Mouse (Mus musculus) layer of hippocampus, adult 2 months (tissue): ENCODE measurements at regions not wholly inside any gene's neighbourhood (a gene's known extent, or its start where the extent isn't known, plus 50 kb on each side); places are given as distances from the start of the nearest gene placed in this dataset.
A peak's percentile ranks its signal among the peaks of the same experiment; 100 is the strongest.

ENCODE experiments used
- DNase-seq, 2 experiments: peaks; one replicate each; pipeline ENCODE4 v3.0.0; 2022; ENCODE audit warnings: low spot score in 2 of 2
- H3K27ac ChIP-seq: fragments of 200-600 bp; 2 replicates; pipeline ENCODE4 v1.8.1; 2022
- H3K4me3 ChIP-seq: fragments of 200-600 bp; 2 replicates; pipeline ENCODE4 v1.8.1; 2022; ENCODE audit warnings: mild to moderate bottlenecking
- CTCF ChIP-seq: fragments of 200-600 bp; conservative IDR thresholded peaks from 2 replicates; pipeline ENCODE4 v1.8.1; 2022; ENCODE audit warnings: antibody characterized with exemption, mild to moderate bottlenecking, moderate library complexity

DNA sequence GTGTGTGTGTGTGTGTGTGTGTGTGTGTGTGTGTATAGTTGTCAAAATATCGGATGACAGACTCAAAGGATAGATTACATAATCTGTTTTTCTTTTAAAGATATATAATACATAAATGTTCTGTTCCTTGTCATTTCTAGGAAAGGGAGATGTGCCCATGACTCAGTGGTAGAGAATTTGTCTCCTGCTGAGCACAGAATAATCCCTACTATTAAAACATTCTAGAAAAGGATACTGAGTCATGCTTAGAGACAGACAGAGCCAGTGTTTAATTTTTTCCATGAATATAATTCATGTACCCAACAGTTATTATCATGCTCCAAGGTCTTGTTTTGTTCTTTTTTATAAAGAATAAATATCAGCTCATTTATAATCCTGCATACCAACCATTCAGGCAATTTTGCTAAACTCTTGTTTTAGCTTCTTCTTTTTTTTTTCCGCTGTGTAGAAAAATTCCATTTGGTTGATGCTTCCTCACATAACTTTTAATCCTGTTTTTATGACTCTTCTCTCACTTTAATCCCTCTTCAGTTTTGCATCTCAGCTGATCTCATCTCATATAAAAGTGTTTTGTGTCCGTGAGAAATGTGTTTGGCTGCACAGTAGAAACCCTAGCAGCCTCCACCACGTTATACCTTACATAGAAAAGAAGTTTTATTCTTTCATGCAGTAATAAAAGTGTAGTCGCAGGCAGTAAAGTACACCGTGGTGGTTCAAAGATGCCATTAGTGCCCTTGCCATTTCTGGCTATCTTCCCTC is 762.3 kb downstream of the Nedd1 start:
- no peak for DNase-seq
- H3K4me3 ChIP-seq: no peak overlapping the region
- no peak for TF ChIP-seq CTCF
- no peak overlapping the region for H3K27ac ChIP-seq

DNA sequence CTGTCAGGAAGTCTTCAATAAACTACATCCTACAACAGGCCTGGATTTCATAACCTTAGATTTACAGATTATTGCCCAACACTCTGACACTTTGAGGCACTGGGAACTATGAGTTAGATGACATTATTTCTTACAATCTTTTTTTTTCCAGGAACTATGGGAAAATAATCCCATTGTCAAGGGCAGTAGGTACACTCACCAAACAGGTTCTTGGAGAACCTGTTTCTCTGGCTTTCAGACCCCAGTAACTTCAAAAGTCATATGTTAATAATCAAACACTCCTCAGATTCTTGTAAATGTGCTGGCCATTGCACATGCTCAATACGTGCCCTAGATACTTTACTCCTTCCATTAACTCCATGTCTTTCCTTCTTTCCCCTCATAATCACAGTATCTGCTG is 769.1 kb downstream of the Nedd1 start:
- TF ChIP-seq CTCF: no peak
- no peak for DNase-seq
- Histone ChIP-seq H3K4me3 (no peak overlapping the region), H3K27ac (no peak overlapping the region)

DNA sequence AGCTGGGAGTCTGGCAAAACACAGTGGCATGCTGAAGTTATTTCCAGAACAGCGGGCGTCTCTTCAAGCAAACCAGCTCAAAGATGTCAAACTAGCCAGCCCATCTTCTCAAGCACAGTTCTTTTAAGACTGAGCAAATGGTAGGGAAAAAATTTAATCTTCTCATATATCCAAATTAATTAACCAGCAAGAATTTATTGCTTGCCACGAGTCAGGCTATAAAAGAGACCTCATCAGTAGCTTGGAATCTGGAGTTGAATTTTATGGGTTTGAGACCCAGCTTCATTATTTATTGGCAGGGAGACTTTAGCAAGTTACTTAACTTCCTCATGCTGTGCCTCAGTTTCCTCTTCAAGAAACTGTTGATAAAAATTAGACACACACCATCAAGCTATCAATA is 742.5 kb upstream of the Tmpo start:
- H3K4me3 ChIP-seq: no peak overlapping the region
- no peak for TF ChIP-seq CTCF
- DNase-seq: no peak

DNA sequence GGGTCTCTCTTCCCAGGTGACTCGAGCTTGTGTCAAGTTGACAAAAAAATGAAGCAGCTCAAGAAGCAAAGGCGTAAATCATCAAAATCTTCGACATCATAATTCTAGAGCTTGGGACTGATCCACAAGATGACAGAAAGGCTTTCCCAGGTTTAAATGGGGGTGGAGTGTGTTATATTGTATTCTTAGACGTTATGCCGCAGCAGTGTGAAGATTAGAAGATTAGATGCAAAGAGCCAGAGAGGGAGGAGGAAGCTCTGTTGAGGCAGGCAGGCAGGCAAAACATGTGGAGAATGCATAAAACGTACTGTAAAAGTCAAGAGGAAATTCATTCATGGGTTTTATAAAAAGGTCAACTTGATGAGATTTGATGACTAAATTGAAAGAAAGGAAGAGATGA is 708.7 kb upstream of the Tmpo start:
- no peak for DNase-seq
- TF ChIP-seq CTCF: no peak
- no peak overlapping the region for H3K4me3 ChIP-seq

More for the DNA sequence above, 742.5 kb upstream of the Tmpo start:
- no peak overlapping the region for H3K27ac ChIP-seq

DNA sequence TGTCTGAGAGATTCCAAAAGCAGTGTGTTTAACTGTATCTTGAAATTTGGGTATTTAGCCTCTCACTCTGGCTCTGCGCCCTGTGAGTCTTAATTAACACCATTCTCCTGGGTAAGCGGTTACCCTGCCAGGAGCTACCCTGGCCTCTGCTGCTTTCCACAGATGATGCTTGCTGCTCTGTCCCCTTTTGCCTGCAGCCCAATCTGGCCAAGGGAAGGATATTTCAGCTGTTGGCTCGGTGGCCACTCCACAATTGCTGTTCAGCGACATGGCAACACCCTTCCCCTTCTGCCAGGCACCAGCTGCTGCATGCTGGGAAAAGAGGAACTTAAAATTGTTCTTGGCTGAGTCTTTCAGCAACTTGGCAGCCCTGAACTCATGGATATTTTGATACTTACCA is 707.4 kb upstream of the Tmpo start:
- no peak overlapping the region for H3K4me3 ChIP-seq
- H3K27ac ChIP-seq: 0 out of 2 replicates have a peak overlapping the region, but pooled peaks have one; percentile 11
- DNase-seq: peak; percentile 50 to 66
- no peak for TF ChIP-seq CTCF

More for the DNA sequence above, 708.7 kb upstream of the Tmpo start:
- H3K27ac ChIP-seq: no peak overlapping the region

DNA sequence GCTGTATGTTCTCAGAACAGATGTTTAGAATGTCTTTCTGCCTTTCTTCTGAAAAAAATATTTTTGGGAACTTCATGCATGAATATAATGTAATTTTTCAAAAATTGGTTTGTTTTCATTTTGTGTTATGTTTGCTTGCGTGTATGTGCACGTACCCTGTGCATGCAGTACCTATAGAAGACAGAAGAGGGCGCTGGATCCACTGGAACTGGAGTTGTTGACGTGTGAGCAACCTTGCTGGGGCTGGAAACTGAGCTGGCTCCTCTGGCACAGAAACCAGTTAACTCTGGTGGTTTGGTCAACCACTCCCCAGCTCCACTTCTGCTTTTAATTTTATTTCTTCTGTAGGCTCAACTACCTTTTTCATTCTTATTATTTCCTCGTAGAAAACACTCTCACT is 702.0 kb upstream of the Tmpo start:
- Histone ChIP-seq H3K4me3 (no peak overlapping the region), H3K27ac (no peak overlapping the region)
- TF ChIP-seq CTCF: peak; percentile 71
- DNase-seq: no peak

DNA sequence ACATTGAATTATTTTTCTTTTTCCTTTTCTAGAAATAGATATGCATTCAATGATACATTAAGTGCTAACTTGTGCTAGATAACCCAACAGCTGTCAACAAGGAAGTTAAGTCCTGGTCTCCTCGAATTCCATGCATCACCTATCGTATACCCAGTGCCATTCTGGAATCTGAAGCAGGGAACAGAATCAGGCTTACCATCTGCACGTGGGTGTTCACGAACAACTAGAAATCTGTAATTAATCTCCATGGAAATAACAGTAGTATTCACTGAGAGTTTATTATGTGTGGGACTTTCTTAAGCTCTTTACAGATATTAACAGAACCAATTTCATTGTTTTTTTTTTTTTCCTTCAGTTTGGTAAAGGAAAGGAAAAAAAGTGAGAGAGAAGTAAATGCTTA is 701.4 kb upstream of the Tmpo start:
- TF ChIP-seq CTCF: no peak
- peak in 1 of 2 experiments; percentile 17 for DNase-seq
- Histone ChIP-seq H3K4me3 (no peak overlapping the region), H3K27ac (no peak overlapping the region)

DNA sequence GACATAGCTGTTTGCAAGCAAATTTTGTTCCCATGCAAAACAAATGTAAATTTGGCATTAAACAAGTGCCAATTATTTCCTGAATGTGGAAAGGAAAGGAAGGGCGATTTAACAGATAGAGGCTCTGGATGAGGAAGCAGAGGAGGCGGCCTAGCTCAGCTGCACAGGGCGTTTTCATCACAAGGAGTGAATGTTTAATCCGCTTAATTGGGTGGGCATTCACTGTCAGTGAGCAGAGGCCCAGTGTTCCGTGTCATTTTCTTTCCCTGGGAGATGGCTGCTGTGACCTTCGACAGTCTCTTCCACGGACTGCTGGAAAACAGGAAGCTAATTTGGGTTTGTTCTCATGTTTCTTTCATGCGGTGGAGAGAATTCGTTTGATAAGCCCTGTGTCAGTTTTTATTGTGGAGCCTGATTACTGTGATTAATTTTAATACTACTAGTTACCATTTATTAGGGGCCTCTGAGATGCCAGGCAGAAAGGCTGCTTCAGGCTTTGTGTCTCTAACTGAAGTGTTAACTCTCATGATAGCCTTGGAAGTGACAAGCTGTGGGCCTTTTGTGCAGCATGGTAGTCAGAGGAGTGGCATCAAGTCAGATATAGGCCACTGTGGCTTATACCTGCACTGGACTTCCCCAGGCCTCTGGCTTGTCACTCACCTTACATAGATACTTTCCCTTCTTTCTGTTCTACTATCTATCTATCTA is 700.6 kb upstream of the Tmpo start:
- Histone ChIP-seq H3K4me3 (no peak overlapping the region), H3K27ac (0 out of 2 replicates have a peak overlapping the region, but pooled peaks have one; percentile 28)
- no peak for DNase-seq
- TF ChIP-seq CTCF: no peak

DNA sequence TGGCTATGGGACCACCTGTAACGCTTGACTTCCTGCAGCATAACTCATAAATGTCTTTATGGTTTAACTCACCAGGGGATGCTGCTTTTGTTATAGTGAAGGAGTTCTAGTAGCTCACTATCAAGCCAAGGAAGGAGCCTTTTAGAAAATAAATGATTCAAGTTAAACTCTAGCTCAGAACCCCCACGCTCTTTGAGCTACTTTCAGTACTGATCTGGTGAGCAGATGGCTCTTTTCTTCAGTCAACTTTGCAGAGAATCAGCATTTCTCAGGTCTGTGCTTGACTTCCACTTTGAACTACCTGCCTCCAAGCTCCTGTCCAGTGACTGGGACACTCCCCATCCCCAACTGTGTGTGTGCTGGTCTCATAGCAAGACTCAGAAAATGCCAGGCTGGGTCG is 694.3 kb upstream of the Tmpo start:
- Histone ChIP-seq H3K27ac (no peak overlapping the region), H3K4me3 (no peak overlapping the region)
- TF ChIP-seq CTCF: no peak
- no peak for DNase-seq

DNA sequence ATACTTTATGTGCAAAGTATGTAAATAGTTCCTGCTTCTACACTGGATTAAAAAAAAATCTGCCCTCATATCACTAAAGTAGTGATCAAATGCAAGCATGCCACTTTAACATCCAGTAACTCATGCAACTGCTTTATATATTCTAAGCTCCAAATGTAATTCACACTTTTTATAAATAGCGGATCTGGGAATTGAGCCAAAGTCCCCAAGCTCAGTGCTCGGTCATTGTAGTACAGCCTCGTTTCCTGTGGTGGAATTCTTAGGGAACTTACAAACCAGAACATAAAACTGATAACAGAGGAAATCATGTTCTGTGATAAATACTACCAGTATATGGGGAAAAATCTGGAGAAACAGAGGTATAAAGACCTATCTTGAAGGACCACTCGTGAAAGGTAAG is 690.1 kb upstream of the Tmpo start:
- TF ChIP-seq CTCF: no peak
- Histone ChIP-seq H3K27ac (no peak overlapping the region), H3K4me3 (no peak overlapping the region)
- no peak for DNase-seq

DNA sequence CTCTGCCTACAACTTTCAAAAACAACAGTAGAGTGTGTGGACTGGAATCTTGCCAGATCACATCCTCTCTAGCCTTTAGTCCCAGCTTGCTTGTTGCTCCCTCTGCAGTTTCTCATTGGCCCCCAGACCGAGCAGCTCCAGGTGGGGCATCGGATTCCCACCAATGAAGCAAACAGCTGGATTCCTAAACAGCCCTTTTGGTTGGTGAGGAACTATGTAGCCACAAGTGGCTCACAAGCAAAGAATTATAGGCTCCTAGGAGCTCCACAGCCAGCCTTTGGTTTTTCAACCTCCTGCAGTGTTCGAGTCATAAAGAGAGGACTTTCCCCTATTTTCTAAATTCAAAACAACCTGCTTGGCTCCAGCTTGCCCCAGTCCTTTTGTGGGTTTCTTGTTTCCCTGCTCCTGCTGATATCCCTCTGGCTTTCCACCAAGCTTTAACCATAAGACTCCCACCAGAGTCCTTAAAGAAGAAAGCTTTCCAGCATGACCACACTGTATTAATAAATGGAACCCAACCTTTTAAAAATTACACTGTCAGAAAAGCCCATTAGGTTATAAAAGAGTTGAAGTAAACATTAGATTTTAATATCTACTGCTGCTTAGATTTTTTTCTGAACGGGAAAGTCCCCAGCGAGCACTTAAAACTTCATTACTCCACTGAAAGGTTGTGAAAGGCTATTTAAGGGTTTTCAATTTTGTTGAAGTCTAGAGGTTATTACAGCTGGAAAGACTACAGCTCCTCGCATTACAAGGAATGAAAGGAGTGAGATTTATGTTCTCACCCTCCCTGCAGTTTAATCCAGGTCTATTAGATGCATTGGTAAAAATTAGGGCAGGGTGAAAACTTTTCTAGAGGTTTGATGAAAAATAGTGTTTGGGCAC is 677.8 kb upstream of the Tmpo start:
- no peak for DNase-seq
- TF ChIP-seq CTCF: no peak
- Histone ChIP-seq H3K4me3 (no peak overlapping the region), H3K27ac (no peak overlapping the region)

DNA sequence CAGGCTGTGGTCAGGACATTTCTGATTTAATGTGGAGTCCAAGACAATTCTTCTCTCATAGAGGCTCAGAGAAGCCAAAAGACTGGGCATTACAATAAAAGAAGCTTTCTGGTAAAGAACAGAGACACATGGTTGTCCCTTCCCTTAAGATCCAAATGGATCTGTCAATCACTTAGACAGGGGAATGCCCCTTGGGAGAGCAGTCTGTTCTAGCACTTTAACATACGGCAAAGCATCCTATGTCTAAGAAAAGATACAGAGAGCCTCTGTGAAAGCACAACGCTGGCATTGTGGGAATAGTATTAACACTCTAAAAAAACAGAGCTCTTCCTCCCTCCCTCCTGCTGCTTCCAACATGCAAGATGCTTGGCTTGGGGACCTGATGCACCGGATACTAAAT is 646.0 kb upstream of the Tmpo start:
- H3K27ac ChIP-seq: no peak overlapping the region
- TF ChIP-seq CTCF: no peak
- no peak for DNase-seq
- H3K4me3 ChIP-seq: no peak overlapping the region

DNA sequence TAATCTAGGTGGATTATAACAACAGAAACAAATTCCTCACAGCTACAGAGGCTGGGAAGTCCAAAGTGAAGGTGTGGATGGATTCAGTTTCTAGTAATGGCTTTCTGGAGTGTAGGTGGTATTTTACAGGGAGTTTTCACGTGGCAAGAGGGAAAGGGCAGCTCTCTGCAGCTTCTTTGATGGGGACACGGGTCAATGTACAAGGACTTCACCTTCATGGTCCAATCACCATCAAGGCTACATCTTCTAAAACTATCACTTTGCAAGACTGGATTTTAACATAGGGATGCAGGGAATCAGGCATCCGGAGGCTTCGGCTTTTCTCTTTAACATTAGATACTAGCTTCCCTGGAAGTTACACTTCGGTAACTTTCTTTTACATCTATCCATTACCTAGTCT is 642.4 kb upstream of the Tmpo start:
- TF ChIP-seq CTCF: no peak
- Histone ChIP-seq H3K4me3 (no peak overlapping the region), H3K27ac (no peak overlapping the region)
- no peak for DNase-seq
